Mouse (Mus musculus) retina, postnatal 7 days (tissue): ENCODE measurements around the gene Lrrn1.

Experiments
- DNase-seq: peaks from one replicate; pipeline ENCODE4 v3.0.0-alpha.2; 2012; ENCODE audit warnings: low read depth, low spot score

The Lrrn1 gene

GRCm38 (mm10) chr6:107577309-107577708, 47.7 kb downstream of the Lrrn1 start:
- no peak for DNase-seq

GRCm38 (mm10) chr6:107583759-107584383, 54.3 kb downstream of the Lrrn1 start:
- no peak for DNase-seq

GRCm38 (mm10) chr6:107605151-107605550, 75.6 kb downstream of the Lrrn1 start:
- no peak for DNase-seq

DNA sequence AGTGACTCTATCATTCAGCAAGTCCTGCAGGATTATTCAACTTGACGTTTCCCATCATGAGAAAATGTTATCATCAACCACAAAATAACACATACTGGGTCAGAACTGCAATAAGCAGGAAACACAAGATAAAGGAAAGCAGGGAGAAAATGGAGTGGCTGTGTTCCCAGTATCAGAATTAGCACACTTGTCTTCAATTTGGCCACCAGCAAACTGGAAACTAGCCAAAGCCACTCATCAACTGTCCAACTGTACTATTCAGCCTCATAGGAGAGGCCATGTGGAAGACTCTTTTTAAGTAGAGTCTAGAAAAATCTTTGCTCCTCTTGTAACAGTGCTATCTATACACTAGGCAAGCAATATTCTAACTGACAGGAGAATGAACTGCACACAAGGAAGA, 84.7 kb downstream of the Lrrn1 start:
- DNase-seq, result no peak
